Mouse (Mus musculus): ENCODE results near the gene Gm20458. TPM values are rescaled to one million over a fixed set of nuclear protein-coding genes. Genes with fewer than 3 reads are reported as not detected.
A peak's percentile ranks its signal among the peaks of the same experiment; 100 is the strongest.

Gene Gm20458
- polyA plus RNA-seq, 1 experiment from 2014 or later: 6.9 TPM

DNA sequence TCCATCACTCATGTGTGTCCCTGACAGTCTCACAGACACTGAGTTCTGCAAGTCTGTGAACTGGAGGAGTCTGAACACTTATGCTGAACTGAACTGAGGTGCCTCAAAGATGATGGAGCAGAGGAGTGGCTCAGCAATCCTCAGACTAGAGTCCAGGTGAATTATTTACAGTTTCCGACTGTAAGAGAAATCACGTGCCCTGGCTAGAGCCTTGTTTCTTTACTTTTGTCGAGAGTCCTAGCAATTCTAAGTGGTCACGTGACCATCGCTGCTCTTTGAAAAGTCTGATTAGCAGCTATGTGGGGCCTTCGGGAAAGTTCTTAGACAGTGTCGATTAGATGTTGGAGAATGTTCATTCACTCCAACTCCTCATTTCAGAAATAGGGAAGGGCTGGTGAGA is 2.8 kb upstream of the Gm20458 start:
- no peaks in the 10 kb centered on the region for H3K9me3 ChIP-seq
- H3K4me3 ChIP-seq: no peak overlapping the region
- no peak overlapping the region for H3K27ac ChIP-seq (replicated peaks)
- 58% methylated on average over 7 of the region's 7 CpGs for WGBS
- H3K36me3 ChIP-seq: 0 out of 2 replicates have a peak, but pooled peaks cover 2% of the 10 kb centered on the region
- H3K4me2 ChIP-seq (replicated peaks): no peak overlapping the region
- no peaks in the 10 kb centered on the region for H3K27me3 ChIP-seq
- no peak overlapping the region for H3K9ac ChIP-seq (replicated peaks)
- ATAC-seq (replicated peaks): no peak
- H3K4me1 ChIP-seq: peaks cover 22% of the 10 kb centered on the region

DNA sequence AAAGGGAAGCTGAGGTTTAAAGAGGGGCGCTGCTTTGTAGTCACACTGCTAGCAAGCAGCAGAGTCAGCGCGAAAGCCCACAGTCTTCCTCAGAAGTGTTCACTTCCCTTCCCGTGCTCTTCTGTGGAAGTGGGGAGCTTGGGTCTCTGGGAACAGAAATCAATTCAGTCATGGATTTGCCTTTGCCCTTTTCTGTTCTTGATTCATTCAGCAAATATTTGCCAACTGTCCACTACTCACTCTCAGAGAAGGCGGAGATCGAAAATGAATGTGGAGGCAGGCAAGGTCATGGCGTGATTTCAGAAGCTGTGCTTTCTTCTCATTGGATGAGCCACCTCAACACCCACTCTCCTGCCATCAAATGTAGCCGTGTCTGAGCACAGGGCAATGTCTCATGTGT is 2.2 kb upstream of the Gm20458 start:
- H3K9ac ChIP-seq (replicated peaks): no peak overlapping the region
- no peaks in the 10 kb centered on the region for H3K27me3 ChIP-seq
- H3K4me2 ChIP-seq (replicated peaks): no peak overlapping the region
- peaks cover 22% of the 10 kb centered on the region for H3K4me1 ChIP-seq
- 86% methylated on average over 8 of the region's 8 CpGs for WGBS
- H3K4me3 ChIP-seq: no peak overlapping the region
- ATAC-seq (replicated peaks): no peak
- H3K36me3 ChIP-seq: peaks cover 8% of the 10 kb centered on the region
- no peak overlapping the region for H3K27ac ChIP-seq (replicated peaks)
- no peaks in the 10 kb centered on the region for H3K9me3 ChIP-seq

DNA sequence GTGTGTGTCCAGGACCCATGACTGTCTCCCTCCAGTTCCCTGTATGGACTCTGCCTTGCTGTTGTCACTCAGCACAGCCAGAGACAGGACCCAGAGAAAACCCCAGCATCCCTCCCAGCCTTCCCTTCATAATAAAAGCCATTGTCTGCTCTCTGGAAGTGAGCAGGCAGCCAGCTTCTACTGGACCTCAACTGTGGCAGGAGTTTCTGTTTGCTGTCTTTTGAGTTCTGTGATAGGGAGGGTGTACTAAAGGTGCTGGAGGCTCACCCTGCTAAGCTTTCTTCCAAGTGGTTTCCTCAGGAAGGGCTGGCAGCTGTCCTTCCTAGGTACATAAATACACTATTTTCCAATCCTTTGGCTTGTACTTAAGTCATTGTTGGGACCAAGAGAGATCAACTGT is 4.4 kb downstream of the Gm20458 start:
- Histone ChIP-seq H3K9me3 (no peaks in the 10 kb centered on the region), H3K36me3 (peaks cover 45% of the 10 kb centered on the region), H3K4me2 (replicated peaks) (no peak overlapping the region), H3K27me3 (no peaks in the 10 kb centered on the region), H3K27ac (replicated peaks) (no peak overlapping the region), H3K4me1 (peaks cover 15% of the 10 kb centered on the region), H3K9ac (replicated peaks) (no peak overlapping the region), H3K4me3 (no peak overlapping the region)
- ATAC-seq (replicated peaks): no peak

GRCm38 (mm10) chr2:164466787-164467186 is 6.0 kb downstream of the Gm20458 start:
- 91% methylated on average over 5 of the region's 5 CpGs for WGBS
- Histone ChIP-seq H3K9ac (replicated peaks) (no peak overlapping the region), H3K4me2 (replicated peaks) (no peak overlapping the region), H3K36me3 (peaks cover 48% of the 10 kb centered on the region), H3K27me3 (no peaks in the 10 kb centered on the region), H3K9me3 (no peaks in the 10 kb centered on the region), H3K27ac (replicated peaks) (no peak overlapping the region), H3K4me3 (no peak overlapping the region), H3K4me1 (peaks cover 12% of the 10 kb centered on the region)
- no peak for ATAC-seq (replicated peaks)

- WGBS: 29% methylated on average over 10 of the region's 10 CpGs
- no peaks in the 10 kb centered on the region for H3K27me3 ChIP-seq
- no peaks in the 10 kb centered on the region for H3K4me1 ChIP-seq
- H3K9me3 ChIP-seq: no peaks in the 10 kb centered on the region
- no peak overlapping the region for H3K27ac ChIP-seq (replicated peaks)
- peaks cover 42% of the 10 kb centered on the region for H3K36me3 ChIP-seq
- H3K4me3 ChIP-seq: no peak overlapping the region
- ATAC-seq (replicated peaks): no peak
- H3K4me2 ChIP-seq (replicated peaks): no peak overlapping the region
- H3K9ac ChIP-seq (replicated peaks): no peak overlapping the region
Measured at GRCm38 (mm10) chr2:164470254-164470653, 9.5 kb downstream of the Gm20458 start.

GRCm38 (mm10) chr2:164473624-164474023 is 12.9 kb downstream of the Gm20458 start, which contains the start of gene Trp53tg5:
Trp53tg5 (minus strand) TSS chr2:164473724.
- Histone ChIP-seq H3K27ac (replicated peaks) (no peak within 1 kb of the TSS), H3K4me2 (replicated peaks) (no peak within 1 kb of the TSS), H3K9ac (replicated peaks) (no peak within 1 kb of the TSS), H3K4me1 (no peaks in the 10 kb centered on the region), H3K9me3 (no peaks in the 10 kb centered on the region), H3K27me3 (no peaks in the 10 kb centered on the region), H3K4me3 (no peak within 1 kb of the TSS), H3K36me3 (peaks cover 32% of the 10 kb centered on the region)
- ATAC-seq (replicated peaks): no peak
- 86% methylated on average over 6 of the region's 6 CpGs for WGBS

GRCm38 (mm10) chr2:164485681-164486257 is 25.0 kb downstream of the Gm20458 start, which contains the start of gene Dbndd2:
Dbndd2 (plus strand) TSS chr2:164486106.
- 1% methylated on average over 26 of the region's 26 CpGs for WGBS
- peaks cover 17% of the 10 kb centered on the region for H3K4me1 ChIP-seq
- H3K4me3 ChIP-seq: peak within 1 kb of the TSS; percentile 69
- no peaks in the 10 kb centered on the region for H3K9me3 ChIP-seq
- H3K36me3 ChIP-seq: 0 out of 2 replicates have a peak, but pooled peaks cover 5% of the 10 kb centered on the region
- H3K27ac ChIP-seq (replicated peaks): no peak within 1 kb of the TSS
- H3K27me3 ChIP-seq: peaks cover 17% of the 10 kb centered on the region; the same call in 1 of the 2 replicates
- peak within 1 kb of the TSS; percentile 100 for H3K4me2 ChIP-seq (replicated peaks)
- peak; percentile 55 for ATAC-seq (replicated peaks)
- peak within 1 kb of the TSS; percentile 61 for H3K9ac ChIP-seq (replicated peaks)

- peak; percentile 73 for ATAC-seq (replicated peaks)
- H3K27ac ChIP-seq (replicated peaks): no peak overlapping the region
- H3K27me3 ChIP-seq: peaks cover 17% of the 10 kb centered on the region; the same call in 1 of the 2 replicates
Measured at GRCm38 (mm10) chr2:164486258-164487114, 25.7 kb downstream of the Gm20458 start.

DNA sequence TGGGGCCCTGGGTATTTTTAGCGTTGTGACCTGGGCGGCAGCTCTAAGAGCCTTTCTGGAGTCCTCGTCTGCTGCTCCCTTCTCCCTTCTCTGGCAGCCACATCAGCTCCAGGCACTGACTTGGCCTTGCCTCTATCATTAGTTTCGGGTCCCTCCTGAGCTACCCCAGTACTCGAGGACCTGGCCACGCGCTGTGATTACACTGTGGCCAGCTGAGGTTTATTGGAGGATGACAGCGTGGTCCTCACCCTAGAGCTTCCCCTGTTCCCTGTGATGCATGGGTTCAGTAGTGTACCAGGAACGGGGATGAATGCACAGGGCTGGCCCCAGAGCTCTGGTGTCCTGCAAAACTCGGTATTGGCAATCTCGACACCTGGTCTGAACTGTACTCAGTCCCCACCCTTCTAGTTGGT is 26.4 kb downstream of the Gm20458 start:
- peaks cover 17% of the 10 kb centered on the region for H3K4me1 ChIP-seq
- peak overlapping the region; percentile 69 for H3K4me3 ChIP-seq
- H3K27ac ChIP-seq (replicated peaks): no peak overlapping the region
- H3K4me2 ChIP-seq (replicated peaks): peak overlapping the region; percentile 100
- H3K36me3 ChIP-seq: 0 out of 2 replicates have a peak, but pooled peaks cover 5% of the 10 kb centered on the region
- 0 out of 2 replicates have a peak, but pooled peaks have one; percentile 26 for ATAC-seq (replicated peaks)
- peak overlapping the region; percentile 61 for H3K9ac ChIP-seq (replicated peaks)
- H3K9me3 ChIP-seq: no peaks in the 10 kb centered on the region
- peaks cover 17% of the 10 kb centered on the region; the same call in 1 of the 2 replicates for H3K27me3 ChIP-seq
- WGBS: 10% methylated on average over 11 of the region's 11 CpGs

More at GRCm38 (mm10) chr2:164486258-164487114, 25.7 kb downstream of the Gm20458 start:
- Histone ChIP-seq H3K4me1 (peaks cover 17% of the 10 kb centered on the region), H3K9ac (replicated peaks) (peak overlapping the region; percentile 61), H3K4me2 (replicated peaks) (peak overlapping the region; percentile 100), H3K9me3 (no peaks in the 10 kb centered on the region), H3K4me3 (peak overlapping the region; percentile 69), H3K36me3 (0 out of 2 replicates have a peak, but pooled peaks cover 5% of the 10 kb centered on the region)
- WGBS: under 1% methylated on average over 86 of the region's 90 CpGs

DNA sequence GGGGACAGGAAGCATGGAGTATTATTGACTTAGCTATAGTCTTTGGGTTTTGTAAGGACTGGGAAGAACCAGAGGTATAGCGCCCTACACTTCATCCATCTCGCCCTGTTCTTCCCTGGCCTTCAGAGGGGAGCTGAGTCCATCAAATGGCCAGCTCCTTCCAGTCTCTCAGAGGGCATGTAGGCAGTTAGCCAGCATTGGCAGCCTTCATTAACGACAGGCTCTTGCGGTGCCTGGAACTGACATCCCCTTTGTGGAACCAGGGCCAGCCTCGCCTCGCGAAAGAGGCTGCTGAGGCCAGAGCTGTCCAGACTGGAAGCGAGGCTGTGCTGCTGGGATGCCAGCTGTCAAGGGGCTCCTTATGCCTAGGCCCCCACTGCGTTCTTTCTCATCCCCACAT is 27.0 kb downstream of the Gm20458 start:
- Histone ChIP-seq H3K4me3 (no peak overlapping the region), H3K4me1 (peaks cover 17% of the 10 kb centered on the region), H3K4me2 (replicated peaks) (no peak overlapping the region), H3K27ac (replicated peaks) (no peak overlapping the region), H3K27me3 (peaks cover 17% of the 10 kb centered on the region; the same call in 1 of the 2 replicates), H3K9me3 (no peaks in the 10 kb centered on the region), H3K36me3 (0 out of 2 replicates have a peak, but pooled peaks cover 5% of the 10 kb centered on the region), H3K9ac (replicated peaks) (no peak overlapping the region)
- WGBS: 53% methylated on average over 9 of the region's 9 CpGs
- no peak for ATAC-seq (replicated peaks)

DNA sequence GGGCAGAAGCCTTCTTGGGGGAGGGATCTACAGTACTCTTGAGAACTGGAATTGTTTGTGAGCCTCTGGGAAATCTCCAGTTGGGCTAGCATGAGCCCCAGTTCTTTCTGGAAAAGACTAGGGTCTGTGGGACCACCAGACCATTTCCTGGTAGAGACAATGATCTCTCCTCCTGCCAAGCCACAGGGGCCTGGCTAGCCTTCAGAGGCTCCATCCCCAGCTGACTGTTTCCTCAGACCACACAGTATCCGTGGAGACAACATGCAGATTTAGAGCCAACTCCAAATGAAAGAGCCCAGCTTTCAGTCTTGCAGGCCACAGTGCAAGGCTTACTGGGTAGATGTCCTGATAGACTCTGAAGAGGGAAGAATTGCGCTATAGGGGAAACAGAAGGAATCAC is 33.4 kb downstream of the Gm20458 start:
- H3K9me3 ChIP-seq: no peaks in the 10 kb centered on the region
- ATAC-seq (replicated peaks): no peak
- no peak overlapping the region for H3K4me3 ChIP-seq
- no peaks in the 10 kb centered on the region for H3K27me3 ChIP-seq
- H3K4me2 ChIP-seq (replicated peaks): no peak overlapping the region
- peaks cover 17% of the 10 kb centered on the region for H3K4me1 ChIP-seq
- WGBS: 57% methylated on average over 2 of the region's 2 CpGs
- no peak overlapping the region for H3K27ac ChIP-seq (replicated peaks)
- no peak overlapping the region for H3K9ac ChIP-seq (replicated peaks)
- H3K36me3 ChIP-seq: peaks cover 5% of the 10 kb centered on the region; the same call in 1 of the 2 replicates

- Histone ChIP-seq H3K27me3 (no peaks in the 10 kb centered on the region), H3K4me1 (peaks cover 17% of the 10 kb centered on the region), H3K36me3 (peaks cover 9% of the 10 kb centered on the region), H3K9ac (replicated peaks) (no peak overlapping the region), H3K9me3 (no peaks in the 10 kb centered on the region), H3K4me2 (replicated peaks) (peak overlapping the region; percentile 94; the same call in 1 of the 2 replicates), H3K4me3 (peak overlapping the region; percentile 93), H3K27ac (replicated peaks) (no peak overlapping the region)
- no peak for ATAC-seq (replicated peaks)
- 63% methylated on average over 1 of the region's 1 CpGs for WGBS
Measured at GRCm38 (mm10) chr2:164496331-164496730, 35.6 kb downstream of the Gm20458 start.

All from forebrain, embryonic 15.5 days (tissue).